Mouse (Mus musculus) hindbrain, embryonic 16.5 days (tissue): Measurements from ENCODE around the gene Robo1. TPM values are rescaled to one million over a fixed set of nuclear protein-coding genes. Genes with fewer than 3 reads are reported as not detected.
A peak's percentile ranks its signal among the peaks of the same experiment; 100 is the strongest.

ENCODE experiments used
- ATAC-seq: fragments of 200-750 bp; cut with Nextera tagmentation; 2 replicates; pipeline ENCODE4 v1.8.0; 2017; ENCODE audit warnings: moderate TSS enrichment, moderate library complexity
- H3K27ac ChIP-seq: fragments of 300-500 bp; sonication (generic); 2 replicates; pipeline ENCODE4 v1.5.1; 2014; ENCODE audit warnings: low read depth, mild to moderate bottlenecking, control low read depth, low read length, moderate library complexity
- H3K27me3 ChIP-seq: fragments of 300-500 bp; sonication (generic); replicated peaks from 2 replicates; pipeline ENCODE4 v1.6.1; 2014; ENCODE audit warnings: low read length; ENCODE audit not compliant: control insufficient read depth, insufficient read depth
- H3K36me3 ChIP-seq: fragments of 300-500 bp; sonication (generic); 2 replicates; pipeline ENCODE4 v1.6.1; 2014; ENCODE audit warnings: mild to moderate bottlenecking, low read length, moderate library complexity, mixed read lengths; ENCODE audit not compliant: control insufficient read depth, insufficient read depth
- H3K4me1 ChIP-seq: fragments of 300-500 bp; sonication (generic); 2 replicates; pipeline ENCODE4 v1.6.1; 2014; ENCODE audit warnings: low read depth, low read length; ENCODE audit not compliant: control insufficient read depth, insufficient read depth
- H3K4me2 ChIP-seq: fragments of 300-500 bp; sonication (generic); 2 replicates; pipeline ENCODE4 v1.6.1; 2014; ENCODE audit warnings: mild to moderate bottlenecking, low read length, control low read depth, moderate library complexity
- H3K4me3 ChIP-seq: fragments of 300-500 bp; sonication (generic); 2 replicates; pipeline ENCODE4 v1.5.1; 2014; ENCODE audit warnings: mild to moderate bottlenecking, low read length, control low read depth, moderate library complexity
- H3K9ac ChIP-seq: fragments of 300-500 bp; sonication (generic); 2 replicates; pipeline ENCODE4 v1.6.1; 2014; ENCODE audit warnings: low read depth, mild to moderate bottlenecking, control low read depth, low read length, moderate library complexity
- H3K9me3 ChIP-seq: fragments of 300-500 bp; sonication (generic); 2 replicates; pipeline ENCODE4 v1.6.1; 2014; ENCODE audit warnings: mild to moderate bottlenecking, low read length, moderate library complexity; ENCODE audit not compliant: control insufficient read depth
- WGBS: fragments of 180-500 bp; shearing (Covaris S2); extraction: QIAGEN DNeasy Blood & Tissue Kit; methylation state at CpG from one replicate; pipeline ENCODE4 v1.1.7; 2014; 5-methylcytosine and 5-hydroxymethylcytosine counted together
- polyA plus RNA-seq: library from polyadenylated mRNA; unstranded; fragments of >200 nt; fragmentation: Nextera tagmentation; extraction: Ambion mirVana; gene quantifications from 2 replicates; pipeline ENCODE4 v1.2.1, GENCODE M21; 2015

Gene Robo1
- polyA plus RNA-seq, 1 experiment from 2014 or later: 26.8 TPM

DNA sequence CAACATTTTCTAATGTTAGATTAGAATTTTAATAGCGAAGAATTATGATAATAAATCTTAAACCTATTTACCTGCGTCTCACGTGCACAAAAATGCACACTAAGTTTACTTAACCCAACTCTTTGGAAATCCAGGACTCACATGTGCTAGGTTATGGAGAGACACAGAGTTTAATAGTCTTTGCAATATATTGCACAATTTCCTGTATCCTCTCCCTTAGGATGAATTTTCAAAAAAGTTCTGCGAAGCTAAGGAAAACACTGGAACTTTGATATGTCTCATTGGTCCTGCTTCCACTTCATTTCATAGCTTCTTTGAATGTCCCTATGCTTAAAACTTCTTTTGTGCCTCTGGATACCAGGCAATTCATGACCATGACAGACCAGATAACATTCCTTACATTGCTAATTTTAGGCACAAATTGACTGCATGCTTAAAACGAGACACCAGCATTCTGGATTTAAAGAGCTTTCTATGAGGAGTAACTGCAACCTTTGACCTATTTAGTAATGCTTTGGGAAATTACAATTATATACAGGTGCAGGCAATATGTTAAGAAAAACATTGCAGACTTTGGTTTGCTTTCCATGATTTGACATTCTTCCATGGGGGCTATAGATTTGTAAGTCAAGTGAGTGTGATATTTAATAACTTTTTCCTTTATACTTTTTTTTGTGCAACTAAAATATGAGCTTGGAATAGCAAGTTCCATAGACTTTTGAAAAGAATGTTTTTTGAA is 111.4 kb downstream of the Robo1 start:
- H3K27ac ChIP-seq: no peak overlapping the region

DNA sequence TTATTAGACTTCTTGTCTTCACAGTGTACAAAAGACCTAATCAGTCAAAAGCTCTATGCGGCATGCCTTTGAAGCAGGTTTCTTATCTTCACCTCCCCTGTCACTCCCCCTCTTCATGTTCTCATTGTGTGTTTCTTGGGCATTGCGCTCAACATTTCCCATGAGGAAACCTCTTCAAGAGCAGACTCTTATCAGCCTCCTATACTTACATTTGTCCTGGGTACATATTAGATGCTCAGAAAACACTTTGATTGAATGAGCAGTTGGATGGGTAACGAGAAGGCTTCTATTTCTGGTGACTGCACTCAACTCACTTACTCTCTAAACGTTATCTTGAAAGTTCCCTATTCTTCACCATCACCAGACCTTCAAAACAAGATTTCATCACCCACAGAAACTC is 114.3 kb downstream of the Robo1 start:
- no peak overlapping the region for H3K27ac ChIP-seq
- H3K9me3 ChIP-seq: no peaks in the 10 kb centered on the region
- ATAC-seq: no peak
- no peaks in the 10 kb centered on the region for H3K36me3 ChIP-seq
- WGBS: 77% methylated on average over 4 of the region's 4 CpGs
- H3K4me2 ChIP-seq: no peak overlapping the region
- no peak overlapping the region for H3K4me3 ChIP-seq
- no peak overlapping the region for H3K9ac ChIP-seq
- no peaks in the 10 kb centered on the region for H3K27me3 ChIP-seq
- H3K4me1 ChIP-seq: no peaks in the 10 kb centered on the region

More for the DNA sequence above, 111.4 kb downstream of the Robo1 start:
- 76% methylated on average over 5 of the region's 5 CpGs for WGBS
- H3K4me1 ChIP-seq: no peaks in the 10 kb centered on the region
- H3K4me2 ChIP-seq: no peak overlapping the region
- H3K36me3 ChIP-seq: no peaks in the 10 kb centered on the region
- no peak overlapping the region for H3K9ac ChIP-seq
- no peaks in the 10 kb centered on the region for H3K9me3 ChIP-seq
- H3K4me3 ChIP-seq: no peak overlapping the region
- ATAC-seq: no peak
- no peaks in the 10 kb centered on the region for H3K27me3 ChIP-seq

DNA sequence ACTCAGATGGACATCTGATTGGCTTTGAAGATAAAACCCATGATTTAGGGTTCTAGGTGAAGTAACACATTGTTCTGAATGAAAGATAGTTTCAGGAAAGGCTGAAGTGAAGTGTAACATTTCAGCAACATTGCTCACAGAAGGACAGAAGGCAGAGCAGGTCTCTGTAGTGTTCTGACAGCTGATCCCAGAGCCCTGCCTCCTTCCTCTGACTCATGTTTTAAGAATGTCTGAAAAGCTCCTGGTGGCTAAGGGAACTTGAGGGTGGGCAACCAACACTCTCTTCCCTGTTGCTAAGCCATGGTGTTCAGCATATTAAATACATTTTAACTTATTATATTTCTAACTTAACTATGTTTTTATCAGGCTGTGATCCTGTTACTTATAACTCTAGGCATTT is 126.3 kb downstream of the Robo1 start:
- Histone ChIP-seq H3K36me3 (no peaks in the 10 kb centered on the region), H3K4me1 (no peaks in the 10 kb centered on the region), H3K9me3 (no peaks in the 10 kb centered on the region), H3K4me3 (no peak overlapping the region), H3K4me2 (no peak overlapping the region), H3K27ac (no peak overlapping the region), H3K27me3 (no peaks in the 10 kb centered on the region), H3K9ac (no peak overlapping the region)
- ATAC-seq: no peak

DNA sequence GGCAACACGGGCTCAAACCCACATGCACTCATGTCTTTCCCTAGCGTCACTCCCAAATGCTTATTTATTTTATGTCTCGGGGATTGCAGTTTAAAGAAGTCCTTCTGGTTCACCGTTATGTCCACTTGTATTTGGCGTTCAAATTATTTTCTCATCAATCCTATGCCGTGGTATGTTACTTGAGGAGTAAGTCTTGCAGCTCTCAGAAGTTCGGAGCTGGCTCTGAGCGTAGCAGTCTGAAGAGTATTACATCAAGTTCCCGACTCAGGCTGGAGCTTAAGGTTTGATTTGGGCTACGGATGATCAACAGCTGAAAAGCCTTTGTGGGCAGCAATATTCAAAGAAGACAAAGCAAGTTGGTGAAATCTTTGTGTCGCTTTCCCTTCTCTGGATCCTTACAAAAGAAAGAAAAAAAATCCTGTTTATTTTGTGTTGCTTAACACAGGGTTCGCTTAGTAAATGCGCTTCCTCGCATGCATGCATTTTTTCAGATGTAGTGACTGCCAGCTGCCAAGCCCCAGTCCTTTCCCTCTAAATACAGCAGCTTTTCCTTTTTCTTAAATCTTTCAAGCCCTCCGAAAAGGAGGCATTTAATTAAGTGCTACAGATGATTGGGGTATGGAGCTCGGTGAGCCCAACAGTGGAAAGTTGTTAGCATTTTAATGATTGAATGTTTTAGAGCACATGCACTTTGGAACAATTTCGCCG is 136.5 kb downstream of the Robo1 start:
- 56% methylated on average over 18 of the region's 18 CpGs for WGBS
- H3K4me2 ChIP-seq: peak overlapping the region; percentile 31; the same call in 1 of the 2 replicates
- H3K36me3 ChIP-seq: no peaks in the 10 kb centered on the region

DNA sequence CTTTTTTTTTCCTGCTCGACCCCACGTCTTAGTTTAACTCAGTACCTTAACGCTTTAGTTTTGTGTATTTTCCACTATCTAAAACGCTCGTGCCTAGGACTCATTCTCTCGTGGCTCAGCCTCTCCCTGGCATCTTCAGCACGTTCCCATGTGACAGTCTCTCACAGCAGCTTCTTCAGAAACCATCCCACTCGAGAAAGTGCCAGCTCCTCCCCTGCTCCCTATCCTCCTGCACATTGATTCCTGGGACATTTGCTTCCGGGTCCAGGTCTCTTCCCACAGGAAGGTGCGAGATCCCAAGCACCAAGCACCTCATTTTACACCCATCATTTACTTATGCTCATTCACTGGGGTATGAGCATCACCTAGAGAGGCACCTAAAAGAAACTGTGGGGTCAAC is 150.0 kb downstream of the Robo1 start:
- Histone ChIP-seq H3K36me3 (no peaks in the 10 kb centered on the region), H3K27ac (no peak overlapping the region), H3K4me1 (no peaks in the 10 kb centered on the region), H3K4me2 (no peak overlapping the region), H3K9me3 (no peaks in the 10 kb centered on the region), H3K27me3 (no peaks in the 10 kb centered on the region), H3K4me3 (no peak overlapping the region), H3K9ac (no peak overlapping the region)
- no peak for ATAC-seq
- 56% methylated on average over 10 of the region's 10 CpGs for WGBS

More for the DNA sequence above, 136.5 kb downstream of the Robo1 start:
- H3K4me3 ChIP-seq: no peak overlapping the region
- H3K27me3 ChIP-seq: no peaks in the 10 kb centered on the region
- no peak overlapping the region for H3K9ac ChIP-seq
- ATAC-seq: no peak
- no peaks in the 10 kb centered on the region for H3K4me1 ChIP-seq
- no peaks in the 10 kb centered on the region for H3K9me3 ChIP-seq
- H3K27ac ChIP-seq: no peak overlapping the region

DNA sequence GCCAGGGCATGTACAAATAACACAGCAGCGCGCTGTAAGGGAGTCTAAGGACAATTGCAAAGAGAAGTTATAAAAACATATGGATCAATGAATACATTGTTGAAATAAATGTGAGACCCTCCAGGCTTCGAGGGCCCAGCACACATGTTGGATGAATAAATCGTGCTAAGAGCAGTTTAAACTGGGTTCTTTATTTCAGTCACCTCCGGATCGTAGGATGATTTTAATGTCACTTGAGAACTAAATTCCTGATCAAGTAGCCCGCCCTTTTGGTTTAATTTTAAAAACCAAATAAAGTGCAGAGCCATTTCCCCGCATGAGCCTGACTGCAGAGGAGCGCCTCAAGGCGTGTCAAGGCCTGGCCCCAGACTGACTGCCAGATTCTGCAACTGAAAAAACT is 150.5 kb downstream of the Robo1 start:
- Histone ChIP-seq H3K27ac (no peak overlapping the region), H3K4me2 (no peak overlapping the region), H3K4me3 (no peak overlapping the region), H3K4me1 (no peaks in the 10 kb centered on the region), H3K9me3 (no peaks in the 10 kb centered on the region), H3K36me3 (no peaks in the 10 kb centered on the region), H3K9ac (no peak overlapping the region), H3K27me3 (no peaks in the 10 kb centered on the region)
- ATAC-seq: no peak
- 63% methylated on average over 10 of the region's 10 CpGs for WGBS

DNA sequence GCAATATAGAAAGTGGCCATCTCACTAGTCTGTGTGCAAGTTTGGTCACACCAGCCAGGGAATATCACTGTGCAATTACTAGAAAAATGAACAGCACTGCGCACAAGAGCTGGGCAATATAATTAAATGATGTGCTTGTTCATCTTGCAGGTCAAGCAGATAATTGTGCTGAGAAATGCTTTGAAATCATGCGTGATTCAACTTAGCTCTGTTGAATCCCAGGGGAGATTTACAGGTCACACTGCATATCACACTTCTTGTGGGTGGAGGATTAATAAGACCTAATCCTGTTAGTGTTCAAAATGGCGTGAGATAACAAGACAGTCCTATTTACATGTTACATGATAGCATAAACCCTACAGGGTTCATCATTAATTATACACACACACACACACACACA is 157.6 kb downstream of the Robo1 start:
- whole genome bisulfite sequencing: 47% methylated on average over 3 of the region's 3 CpGs
- Histone ChIP-seq H3K9ac (no peak overlapping the region), H3K4me1 (no peaks in the 10 kb centered on the region), H3K27ac (no peak overlapping the region), H3K36me3 (no peaks in the 10 kb centered on the region), H3K27me3 (no peaks in the 10 kb centered on the region), H3K4me2 (no peak overlapping the region), H3K4me3 (no peak overlapping the region), H3K9me3 (no peaks in the 10 kb centered on the region)
- ATAC-seq: peak; percentile 48; the same call in 1 of the 2 replicates

DNA sequence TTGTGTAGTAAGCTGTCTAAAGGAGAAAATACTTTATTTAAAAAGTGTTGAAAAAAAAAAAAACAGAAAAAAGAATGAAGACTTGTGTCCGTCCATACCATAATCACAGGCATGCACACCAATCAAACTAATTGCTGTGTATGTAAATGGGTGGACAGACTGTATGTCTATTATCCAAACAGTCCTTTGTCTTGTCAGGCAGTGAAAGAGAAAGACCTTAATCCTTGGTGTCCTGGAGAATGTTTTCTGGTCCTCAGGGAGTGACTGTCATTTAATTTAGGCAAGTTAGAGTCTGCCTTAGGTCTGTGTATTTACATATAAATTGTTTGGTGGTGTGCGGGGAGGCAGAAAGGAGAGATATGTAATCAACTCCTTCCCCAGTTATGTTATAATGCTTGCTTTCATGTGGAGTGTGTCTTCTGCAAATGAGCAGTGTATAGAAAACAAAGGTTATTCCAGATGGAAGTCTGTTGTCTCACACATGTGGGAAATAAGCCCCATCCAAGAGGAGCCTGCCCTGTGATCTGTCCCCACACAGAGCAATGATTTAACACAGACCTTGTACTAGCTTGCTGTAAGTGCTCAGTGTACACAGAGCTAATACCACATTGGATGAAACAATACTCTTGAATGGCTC is 162.0 kb downstream of the Robo1 start:
- ATAC-seq: 0 out of 2 replicates have a peak, but pooled peaks have one; percentile 52
- no peaks in the 10 kb centered on the region for H3K36me3 ChIP-seq
- 32% methylated on average over 2 of the region's 2 CpGs for whole genome bisulfite sequencing
- no peaks in the 10 kb centered on the region for H3K9me3 ChIP-seq
- H3K27me3 ChIP-seq: no peaks in the 10 kb centered on the region
- H3K4me3 ChIP-seq: no peak overlapping the region
- no peaks in the 10 kb centered on the region for H3K4me1 ChIP-seq
- no peak overlapping the region for H3K27ac ChIP-seq
- H3K4me2 ChIP-seq: no peak overlapping the region
- H3K9ac ChIP-seq: no peak overlapping the region

DNA sequence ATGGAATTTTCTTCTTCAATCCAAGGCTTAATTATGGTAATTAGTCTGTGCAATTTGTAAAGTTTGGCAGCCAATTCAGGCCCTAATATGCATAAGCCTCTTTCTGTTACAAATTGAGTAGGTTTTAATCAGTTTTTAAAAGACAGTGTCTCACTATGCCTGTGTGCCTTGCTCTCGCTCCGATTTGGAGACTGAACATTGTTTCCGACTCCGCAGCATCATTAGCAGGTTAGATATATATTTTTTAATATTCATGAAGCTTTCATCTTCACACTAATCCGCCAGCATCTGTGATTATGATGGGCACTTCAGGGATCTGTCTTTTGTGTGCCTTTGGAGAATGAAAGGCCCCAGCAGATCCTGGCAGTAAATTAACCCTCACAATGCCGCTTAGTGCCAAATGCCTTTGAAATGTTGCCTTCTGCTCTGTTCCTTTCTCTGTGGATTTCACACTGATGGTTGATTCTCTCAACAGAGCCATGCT is 202.7 kb downstream of the Robo1 start:
- 0 out of 2 replicates have a peak overlapping the region, but pooled peaks have one; percentile 4 for H3K27ac ChIP-seq
- peak; percentile 91 for ATAC-seq
- peak overlapping the region; percentile 45; the same call in 1 of the 2 replicates for H3K9ac ChIP-seq

More for the DNA sequence above, 202.7 kb downstream of the Robo1 start:
- Histone ChIP-seq H3K4me1 (peaks cover 2% of the 10 kb centered on the region; the same call in 1 of the 2 replicates), H3K4me2 (peak overlapping the region; percentile 48), H3K9me3 (no peaks in the 10 kb centered on the region), H3K4me3 (peak overlapping the region; percentile 26), H3K27me3 (no peaks in the 10 kb centered on the region), H3K36me3 (no peaks in the 10 kb centered on the region)
- 9% methylated on average over 6 of the region's 6 CpGs for WGBS
